Mouse (Mus musculus): Measurements from ENCODE around the gene Jarid2. TPM values are rescaled to one million over a fixed set of nuclear protein-coding genes. Genes with fewer than 3 reads are reported as not detected.

Gene Jarid2
- total RNA-seq, 1 experiment from 2014 or later = 52.8 TPM

- no peak for ATAC-seq (replicated peaks in 1 of 2; ENCODE audit: insufficient read depth in 1 of 2, low FRiP score in 2 of 2, low TSS enrichment in 1 of 2, low read depth in 1 of 2, poor library complexity in 2 of 2, severe bottlenecking in 2 of 2)
Observed at GRCm38 (mm10) chr13:44799166-44799565, 69.9 kb downstream of the Jarid2 start.

GRCm38 (mm10) chr13:44800059-44800458 lies 70.8 kb downstream of the Jarid2 start:
- peak; percentile 60 to 85 for ATAC-seq (replicated peaks in 1 of 2; ENCODE audit: insufficient read depth in 1 of 2, low FRiP score in 2 of 2, low TSS enrichment in 1 of 2, low read depth in 1 of 2, poor library complexity in 2 of 2, severe bottlenecking in 2 of 2)

GRCm38 (mm10) chr13:44804876-44805275 lies 75.6 kb downstream of the Jarid2 start:
- peak in 1 of 2 experiments; percentile 51; a peak in 2 of 4 replicates for ATAC-seq (replicated peaks in 1 of 2; ENCODE audit: insufficient read depth in 1 of 2, low FRiP score in 2 of 2, low TSS enrichment in 1 of 2, low read depth in 1 of 2, poor library complexity in 2 of 2, severe bottlenecking in 2 of 2)

GRCm38 (mm10) chr13:44808307-44808706 lies 79.0 kb downstream of the Jarid2 start:
- ATAC-seq (replicated peaks in 1 of 2; ENCODE audit: insufficient read depth in 1 of 2, low FRiP score in 2 of 2, low TSS enrichment in 1 of 2, low read depth in 1 of 2, poor library complexity in 2 of 2, severe bottlenecking in 2 of 2) = no peak

GRCm38 (mm10) chr13:44811021-44811420 lies 81.7 kb downstream of the Jarid2 start:
- ATAC-seq (replicated peaks in 1 of 2; ENCODE audit: insufficient read depth in 1 of 2, low FRiP score in 2 of 2, low TSS enrichment in 1 of 2, low read depth in 1 of 2, poor library complexity in 2 of 2, severe bottlenecking in 2 of 2) = no peak

- ATAC-seq (replicated peaks in 1 of 2; ENCODE audit: insufficient read depth in 1 of 2, low FRiP score in 2 of 2, low TSS enrichment in 1 of 2, low read depth in 1 of 2, poor library complexity in 2 of 2, severe bottlenecking in 2 of 2) = no peak
Observed at GRCm38 (mm10) chr13:44811601-44812000, 82.3 kb downstream of the Jarid2 start.

GRCm38 (mm10) chr13:44812381-44812780 lies 83.1 kb downstream of the Jarid2 start:
- ATAC-seq (replicated peaks in 1 of 2; ENCODE audit: insufficient read depth in 1 of 2, low FRiP score in 2 of 2, low TSS enrichment in 1 of 2, low read depth in 1 of 2, poor library complexity in 2 of 2, severe bottlenecking in 2 of 2) = no peak

GRCm38 (mm10) chr13:44819400-44819799 lies 90.1 kb downstream of the Jarid2 start:
- peak; percentile 74 to 84 for ATAC-seq (replicated peaks in 1 of 2; ENCODE audit: insufficient read depth in 1 of 2, low FRiP score in 2 of 2, low TSS enrichment in 1 of 2, low read depth in 1 of 2, poor library complexity in 2 of 2, severe bottlenecking in 2 of 2)

- ATAC-seq (replicated peaks in 1 of 2; ENCODE audit: insufficient read depth in 1 of 2, low FRiP score in 2 of 2, low TSS enrichment in 1 of 2, low read depth in 1 of 2, poor library complexity in 2 of 2, severe bottlenecking in 2 of 2) = no peak
Observed at GRCm38 (mm10) chr13:44822578-44822977, 93.3 kb downstream of the Jarid2 start.

GRCm38 (mm10) chr13:44828903-44829302 lies 99.6 kb downstream of the Jarid2 start:
- ATAC-seq (replicated peaks in 1 of 2; ENCODE audit: insufficient read depth in 1 of 2, low FRiP score in 2 of 2, low TSS enrichment in 1 of 2, low read depth in 1 of 2, poor library complexity in 2 of 2, severe bottlenecking in 2 of 2) = no peak

- no peak for ATAC-seq (replicated peaks in 1 of 2; ENCODE audit: insufficient read depth in 1 of 2, low FRiP score in 2 of 2, low TSS enrichment in 1 of 2, low read depth in 1 of 2, poor library complexity in 2 of 2, severe bottlenecking in 2 of 2)
Observed at GRCm38 (mm10) chr13:44832104-44832503, 102.8 kb downstream of the Jarid2 start.

GRCm38 (mm10) chr13:44832866-44833265 lies 103.6 kb downstream of the Jarid2 start:
- ATAC-seq (replicated peaks in 1 of 2; ENCODE audit: insufficient read depth in 1 of 2, low FRiP score in 2 of 2, low TSS enrichment in 1 of 2, low read depth in 1 of 2, poor library complexity in 2 of 2, severe bottlenecking in 2 of 2) = no peak

- ATAC-seq (replicated peaks in 1 of 2; ENCODE audit: insufficient read depth in 1 of 2, low FRiP score in 2 of 2, low TSS enrichment in 1 of 2, low read depth in 1 of 2, poor library complexity in 2 of 2, severe bottlenecking in 2 of 2) = peak in 1 of 2 experiments; percentile 69; a peak in 2 of 4 replicates
Observed at GRCm38 (mm10) chr13:44833353-44833752, 104.1 kb downstream of the Jarid2 start.

GRCm38 (mm10) chr13:44837445-44837844 lies 108.2 kb downstream of the Jarid2 start:
- no peak for ATAC-seq (replicated peaks in 1 of 2; ENCODE audit: insufficient read depth in 1 of 2, low FRiP score in 2 of 2, low TSS enrichment in 1 of 2, low read depth in 1 of 2, poor library complexity in 2 of 2, severe bottlenecking in 2 of 2)

- peak in 1 of 2 experiments; percentile 42; a peak in 2 of 4 replicates for ATAC-seq (replicated peaks in 1 of 2; ENCODE audit: insufficient read depth in 1 of 2, low FRiP score in 2 of 2, low TSS enrichment in 1 of 2, low read depth in 1 of 2, poor library complexity in 2 of 2, severe bottlenecking in 2 of 2)
Observed at GRCm38 (mm10) chr13:44839866-44840835, 110.9 kb downstream of the Jarid2 start.

GRCm38 (mm10) chr13:44851426-44851825 lies 122.2 kb downstream of the Jarid2 start:
- ATAC-seq (replicated peaks in 1 of 2; ENCODE audit: insufficient read depth in 1 of 2, low FRiP score in 2 of 2, low TSS enrichment in 1 of 2, low read depth in 1 of 2, poor library complexity in 2 of 2, severe bottlenecking in 2 of 2) = no peak

GRCm38 (mm10) chr13:44852024-44852423 lies 122.8 kb downstream of the Jarid2 start:
- ATAC-seq (replicated peaks in 1 of 2; ENCODE audit: insufficient read depth in 1 of 2, low FRiP score in 2 of 2, low TSS enrichment in 1 of 2, low read depth in 1 of 2, poor library complexity in 2 of 2, severe bottlenecking in 2 of 2) = no peak

GRCm38 (mm10) chr13:44865566-44865965 lies 136.3 kb downstream of the Jarid2 start:
- no peak for ATAC-seq (replicated peaks in 1 of 2; ENCODE audit: insufficient read depth in 1 of 2, low FRiP score in 2 of 2, low TSS enrichment in 1 of 2, low read depth in 1 of 2, poor library complexity in 2 of 2, severe bottlenecking in 2 of 2)
